Mouse (Mus musculus): Measurements from ENCODE around the gene Camk1. TPM values are rescaled to one million over a fixed set of nuclear protein-coding genes. Genes with fewer than 3 reads are reported as not detected.
"Not testable (repeated sequence)": the region's sequence is repeated elsewhere in the genome, so short reads cannot be mapped to it uniquely, and the experiment has no call there.

The Camk1 gene
- polyA plus RNA-seq, 2 experiments from 2014 or later = 1.5 to 1.6 TPM

- ATAC-seq = no peak
Observed at GRCm38 (mm10) chr6:113353696-113354095, 9.9 kb upstream of the Camk1 start.

- no peak for ATAC-seq
Observed at GRCm38 (mm10) chr6:113352820-113353219, 9.0 kb upstream of the Camk1 start.

GRCm38 (mm10) chr6:113351653-113352052 is 7.9 kb upstream of the Camk1 start:
- no peak for ATAC-seq

- no peak for ATAC-seq
Observed at GRCm38 (mm10) chr6:113351161-113351560, 7.4 kb upstream of the Camk1 start.

GRCm38 (mm10) chr6:113350538-113350937 is 6.8 kb upstream of the Camk1 start:
- no peak for ATAC-seq

- ATAC-seq = no peak
Observed at GRCm38 (mm10) chr6:113346897-113347296, 3.1 kb upstream of the Camk1 start.

GRCm38 (mm10) chr6:113344321-113344720 is 537 bp upstream of the Camk1 start:
- ATAC-seq = no peak

GRCm38 (mm10) chr6:113342297-113342696 is 1.5 kb downstream of the Camk1 start:
- no peak for ATAC-seq

- no peak for ATAC-seq
Observed at GRCm38 (mm10) chr6:113341574-113341973, 2.2 kb downstream of the Camk1 start.

GRCm38 (mm10) chr6:113336852-113337620 is 6.7 kb downstream of the Camk1 start:
- ATAC-seq = no peak

- ATAC-seq = no peak
Observed at GRCm38 (mm10) chr6:113334216-113334615, 9.6 kb downstream of the Camk1 start.

GRCm38 (mm10) chr6:113333137-113333950 is 10.4 kb downstream of the Camk1 start:
- no peak for ATAC-seq

GRCm38 (mm10) chr6:113332734-113333133 is 11.1 kb downstream of the Camk1 start:
- ATAC-seq = not testable (repeated sequence)

- no peak for ATAC-seq
Observed at GRCm38 (mm10) chr6:113331721-113332120, 12.1 kb downstream of the Camk1 start.

GRCm38 (mm10) chr6:113330547-113330946 is 13.2 kb downstream of the Camk1 start:
- peak; percentile 40 for ATAC-seq

GRCm38 (mm10) chr6:113329396-113329795 is 14.4 kb downstream of the Camk1 start:
- ATAC-seq = no peak

GRCm38 (mm10) chr6:113326533-113327315 is 17.1 kb downstream of the Camk1 start, which contains the start of gene Ogg1:
Ogg1 (plus strand) TSS chr6:113326972.
- ATAC-seq = peak; percentile 92

GRCm38 (mm10) chr6:113315972-113316371 is 27.8 kb downstream of the Camk1 start:
- ATAC-seq = no peak

GRCm38 (mm10) chr6:113308141-113308540 is 35.6 kb downstream of the Camk1 start:
- ATAC-seq = no peak

- no peak for ATAC-seq
Observed at GRCm38 (mm10) chr6:113307481-113308121, 36.2 kb downstream of the Camk1 start.

GRCm38 (mm10) chr6:113306986-113307349 is 36.8 kb downstream of the Camk1 start, which contains the start of gene Brpf1:
Brpf1 (plus strand) TSS chr6:113307137.
- ATAC-seq = peak; percentile 13

GRCm38 (mm10) chr6:113306322-113306985 is 37.3 kb downstream of the Camk1 start:
- peak; percentile 89 for ATAC-seq

All from activated CD4-positive, CD25-positive, alpha-beta regulatory T cell, adult 4 months (primary cell).